Mouse (Mus musculus) testis, adult 2 months (tissue): Measurements from ENCODE around the gene Pdzrn3.

Experiments used
- CTCF ChIP-seq: fragments of 200-500 bp; IDR thresholded peaks from 2 replicates; pipeline ENCODE4 v1.5.1; 2012; ENCODE audit warnings: low read depth, mild to moderate bottlenecking, inconsistent platforms, low read length, moderate library complexity; ENCODE audit not compliant: control insufficient read depth, insufficient read depth, insufficient replicate concordance
- POLR2A ChIP-seq: fragments of 200-500 bp; IDR thresholded peaks from 2 replicates; pipeline ENCODE4 v1.6.1; 2012; ENCODE audit warnings: low read depth, mild to moderate bottlenecking, inconsistent platforms, low read length, moderate library complexity; ENCODE audit not compliant: control insufficient read depth

DNA sequence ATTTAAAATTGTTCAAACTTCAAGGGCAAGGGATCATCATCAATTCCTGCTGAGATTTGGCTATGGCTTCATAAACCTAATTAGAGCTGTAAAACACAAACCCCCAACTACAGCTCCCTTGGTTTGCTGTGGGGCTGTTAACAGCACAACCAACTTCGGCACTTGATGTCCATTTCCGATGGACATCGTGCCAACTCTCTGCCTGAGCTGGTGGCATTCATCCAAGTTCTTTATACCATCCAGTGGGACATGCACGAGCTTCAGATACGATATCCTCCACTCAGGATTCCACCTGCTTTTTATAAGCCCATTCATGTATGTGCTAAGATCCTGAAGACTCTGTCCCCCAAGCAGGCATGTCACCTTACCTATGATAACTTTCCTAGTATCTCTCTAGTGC is 118.3 kb downstream of the Pdzrn3 start:
- no peak for TF ChIP-seq POLR2A
- TF ChIP-seq CTCF, result no peak
